Mouse (Mus musculus) erythroblast, embryonic 14.5 days (primary cell): ENCODE results near the gene Gm28557.
"Not testable (repeated sequence)": the region's sequence is repeated elsewhere in the genome, so short reads cannot be mapped to it uniquely, and the experiment has no call there.

Source experiments
- GATA1 ChIP-seq: IDR thresholded peaks from 2 replicates; pipeline ENCODE4 v1.6.1; 2012; ENCODE audit warnings: low read length, inconsistent platforms, mixed read lengths
- TAL1 ChIP-seq: IDR thresholded peaks from 3 replicates; pipeline ENCODE4 v1.6.1; 2012; ENCODE audit warnings: low read length, inconsistent platforms, mixed read lengths

DNA sequence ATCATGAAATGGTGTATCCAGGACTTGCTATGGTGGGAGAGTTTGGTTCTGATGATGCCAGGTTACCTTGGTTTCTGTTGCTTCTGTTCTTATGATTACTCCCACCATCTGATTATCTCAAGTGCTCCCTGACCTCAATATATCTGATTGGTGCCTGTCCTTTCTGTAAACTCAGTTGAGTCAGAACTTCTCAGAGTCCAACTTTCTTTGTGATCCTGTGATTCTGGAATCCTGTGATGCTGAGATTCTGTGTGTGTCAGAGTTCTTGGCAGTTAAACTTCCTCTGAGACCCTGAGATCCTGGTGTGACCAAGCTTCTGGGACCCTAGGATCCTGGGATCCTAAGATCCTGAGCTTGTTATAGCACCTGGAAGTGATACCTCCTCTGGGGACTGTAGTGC is 13.0 kb upstream of the Gm28557 start, which contains the start of gene Zfp759:
- not testable (repeated sequence) for TF ChIP-seq GATA1, TAL1
